Mouse (Mus musculus): ENCODE results near the gene Mrpl38. TPM values are rescaled to one million over a fixed set of nuclear protein-coding genes. Genes with fewer than 3 reads are reported as not detected.

Gene Mrpl38
- polyA plus RNA-seq, 1 experiment from 2014 or later: 48.8 TPM

DNA sequence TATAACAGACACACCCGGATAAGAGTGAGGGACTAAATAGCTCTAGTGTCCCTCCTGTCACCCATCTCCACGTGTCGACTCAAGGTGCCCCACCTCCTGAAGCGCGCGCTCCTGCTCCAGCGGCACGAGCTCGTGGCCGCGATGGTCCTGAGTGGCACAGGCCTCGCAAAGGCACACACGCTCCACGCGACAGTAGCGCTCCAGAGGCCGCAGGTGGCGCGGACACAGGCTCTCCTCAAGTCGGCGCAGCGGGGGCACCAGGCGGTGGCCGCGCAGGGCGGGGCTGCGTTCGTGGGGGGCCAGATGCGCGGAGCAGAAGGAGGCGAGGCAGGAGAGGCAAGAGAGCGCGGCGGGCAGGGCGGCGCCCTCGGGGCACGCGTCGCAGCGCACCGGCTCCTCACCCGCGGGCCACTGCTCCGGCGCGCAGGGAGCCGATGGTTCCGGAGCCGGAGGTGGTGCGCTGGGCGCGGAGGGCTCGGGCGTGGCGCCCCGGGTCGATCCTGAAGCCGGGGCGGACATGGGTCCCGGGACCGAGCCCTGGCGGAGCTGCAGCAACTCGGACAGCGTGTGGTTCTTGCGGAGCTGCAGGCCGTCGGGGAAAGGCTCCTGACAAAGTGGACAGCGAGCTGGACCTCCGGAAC is 29.1 kb downstream of the Mrpl38 start:
- Histone ChIP-seq H3K27me3 (peaks cover 68% of the 10 kb centered on the region), H3K4me2 (peak overlapping the region; percentile 72), H3K9ac (peak overlapping the region; percentile 23; the same call in 1 of the 2 replicates), H3K36me3 (replicated peaks) (no peaks in the 10 kb centered on the region), H3K27ac (replicated peaks) (no peak overlapping the region), H3K9me3 (replicated peaks) (no peaks in the 10 kb centered on the region), H3K4me1 (replicated peaks) (peaks cover 51% of the 10 kb centered on the region), H3K4me3 (replicated peaks) (peak overlapping the region; percentile 56)
- ATAC-seq (ENCODE audit: insufficient read depth): no peak
- under 1% methylated on average over 70 of the region's 70 CpGs for WGBS (ENCODE audit: insufficient replicate concordance)

DNA sequence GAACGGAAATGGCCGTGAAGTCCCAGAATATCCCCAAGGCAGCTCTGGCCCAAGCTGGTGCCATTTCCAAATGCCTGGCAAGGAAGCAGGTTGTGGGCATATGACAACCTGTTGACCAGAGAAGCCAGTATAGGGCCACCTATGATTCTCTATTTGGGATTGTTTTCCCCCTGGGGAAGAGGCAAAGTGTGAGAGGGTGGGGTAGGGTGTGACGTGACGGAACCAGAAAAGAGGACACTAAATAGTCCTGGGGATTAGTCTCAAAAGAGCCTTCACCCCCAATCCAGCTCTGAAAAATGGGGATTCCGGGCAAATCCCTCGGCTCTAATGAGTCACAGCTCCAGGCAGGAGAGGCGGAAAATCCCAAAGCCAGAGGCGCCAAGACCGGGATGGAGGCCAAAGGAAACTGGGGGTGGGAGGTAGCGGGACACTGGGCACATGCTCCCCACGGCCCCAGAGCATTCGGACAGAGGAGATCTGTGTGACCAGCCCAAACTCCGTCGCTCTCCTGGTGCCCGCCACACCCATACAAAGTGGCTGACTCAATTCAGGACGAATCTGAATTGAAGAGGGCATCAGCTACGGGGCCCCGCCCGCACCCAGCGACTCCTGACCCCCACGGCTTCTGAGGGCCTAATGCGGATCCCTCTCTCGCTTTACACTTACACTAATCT is 30.1 kb downstream of the Mrpl38 start:
- H3K4me1 ChIP-seq (replicated peaks): peaks cover 61% of the 10 kb centered on the region
- H3K4me3 ChIP-seq (replicated peaks): peak overlapping the region; percentile 56
- ATAC-seq (ENCODE audit: insufficient read depth): no peak

DNA sequence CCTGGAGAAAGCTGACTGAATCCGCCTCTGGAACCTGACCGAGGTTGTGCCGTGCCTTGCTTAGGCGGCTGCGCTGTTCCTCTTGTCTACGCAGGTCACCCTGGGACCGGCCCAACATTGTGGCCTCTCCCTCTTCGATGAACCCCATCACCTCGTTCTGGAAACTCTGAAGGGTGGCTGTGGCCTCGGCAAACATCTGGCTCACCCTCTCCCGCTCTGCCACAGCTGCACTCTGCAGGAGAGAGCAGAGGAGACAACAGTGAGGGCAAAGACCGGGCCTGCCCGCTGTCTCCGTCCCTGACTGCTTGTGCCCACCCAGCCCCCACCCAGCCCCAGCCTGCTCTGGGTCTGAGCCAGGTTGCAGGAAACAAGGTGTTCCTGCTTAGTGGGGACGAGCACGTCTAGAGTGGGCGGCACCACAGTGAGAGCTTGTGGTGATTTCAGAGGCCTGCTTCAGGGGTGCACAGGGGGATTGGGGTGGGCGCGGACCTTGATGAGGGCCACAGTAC is 30.8 kb downstream of the Mrpl38 start:
- peaks cover 66% of the 10 kb centered on the region for H3K4me1 ChIP-seq (replicated peaks)
- no peaks in the 10 kb centered on the region for H3K36me3 ChIP-seq (replicated peaks)
- H3K4me3 ChIP-seq (replicated peaks): no peak overlapping the region
- ATAC-seq (ENCODE audit: insufficient read depth): no peak
- H3K9ac ChIP-seq: no peak overlapping the region
- peak overlapping the region; percentile 72 for H3K4me2 ChIP-seq
- no peak overlapping the region for H3K27ac ChIP-seq (replicated peaks)
- H3K27me3 ChIP-seq: peaks cover 68% of the 10 kb centered on the region
- 55% methylated on average over 19 of the region's 19 CpGs for WGBS (ENCODE audit: insufficient replicate concordance)
- H3K9me3 ChIP-seq (replicated peaks): no peaks in the 10 kb centered on the region

More for the DNA sequence above, 30.1 kb downstream of the Mrpl38 start:
- Histone ChIP-seq H3K27ac (replicated peaks) (no peak overlapping the region), H3K9me3 (replicated peaks) (no peaks in the 10 kb centered on the region), H3K36me3 (replicated peaks) (no peaks in the 10 kb centered on the region), H3K4me2 (peak overlapping the region; percentile 72), H3K9ac (no peak overlapping the region), H3K27me3 (peaks cover 68% of the 10 kb centered on the region)
- WGBS (ENCODE audit: insufficient replicate concordance): 23% methylated on average over 23 of the region's 23 CpGs

DNA sequence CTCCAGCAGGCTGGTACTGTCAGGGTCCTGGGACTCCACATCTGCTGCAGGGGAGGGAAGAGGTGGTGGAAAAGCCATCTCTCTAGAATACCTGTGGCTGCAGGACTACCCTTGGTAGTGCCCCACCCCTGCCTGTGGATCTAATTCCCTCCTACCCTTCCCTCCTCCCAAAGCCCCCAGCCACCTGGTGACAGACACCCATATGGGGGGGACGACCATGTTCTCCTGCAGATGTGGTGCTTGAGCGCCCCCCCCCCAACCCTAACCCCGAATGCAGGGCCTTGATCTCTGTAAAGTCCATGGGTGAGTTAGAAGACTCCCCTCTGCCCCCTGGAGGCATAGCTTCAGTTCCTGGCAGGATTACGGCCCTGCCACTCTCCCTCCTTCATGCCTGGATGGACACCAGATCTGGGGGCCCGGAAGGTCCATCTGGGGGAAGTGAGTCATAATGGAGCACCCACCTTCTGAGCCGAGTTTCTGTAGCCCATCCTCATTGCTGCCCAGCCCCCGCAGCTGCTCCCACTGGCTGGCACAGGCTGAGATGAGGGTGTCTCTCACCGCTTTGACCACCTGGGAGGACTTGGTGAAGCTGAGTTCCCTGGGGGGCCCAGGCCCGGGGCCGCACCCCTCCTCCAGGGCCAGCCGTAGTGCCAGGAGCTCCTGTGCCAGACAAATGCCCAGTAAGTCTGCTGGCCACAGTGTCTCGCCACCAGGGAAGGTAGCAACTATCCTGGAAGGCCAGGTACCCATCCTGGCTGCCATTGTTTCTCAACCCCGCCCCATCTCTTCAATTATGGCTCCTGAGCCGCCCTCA is 31.5 kb downstream of the Mrpl38 start:
- no peak overlapping the region for H3K9ac ChIP-seq
- H3K27ac ChIP-seq (replicated peaks): no peak overlapping the region
- H3K9me3 ChIP-seq (replicated peaks): no peaks in the 10 kb centered on the region
- no peaks in the 10 kb centered on the region for H3K36me3 ChIP-seq (replicated peaks)
- ATAC-seq (ENCODE audit: insufficient read depth): no peak
- WGBS (ENCODE audit: insufficient replicate concordance): 38% methylated on average over 14 of the region's 14 CpGs
- H3K27me3 ChIP-seq: peaks cover 66% of the 10 kb centered on the region
- H3K4me3 ChIP-seq (replicated peaks): no peak overlapping the region
- no peak overlapping the region for H3K4me2 ChIP-seq
- peaks cover 69% of the 10 kb centered on the region for H3K4me1 ChIP-seq (replicated peaks)

DNA sequence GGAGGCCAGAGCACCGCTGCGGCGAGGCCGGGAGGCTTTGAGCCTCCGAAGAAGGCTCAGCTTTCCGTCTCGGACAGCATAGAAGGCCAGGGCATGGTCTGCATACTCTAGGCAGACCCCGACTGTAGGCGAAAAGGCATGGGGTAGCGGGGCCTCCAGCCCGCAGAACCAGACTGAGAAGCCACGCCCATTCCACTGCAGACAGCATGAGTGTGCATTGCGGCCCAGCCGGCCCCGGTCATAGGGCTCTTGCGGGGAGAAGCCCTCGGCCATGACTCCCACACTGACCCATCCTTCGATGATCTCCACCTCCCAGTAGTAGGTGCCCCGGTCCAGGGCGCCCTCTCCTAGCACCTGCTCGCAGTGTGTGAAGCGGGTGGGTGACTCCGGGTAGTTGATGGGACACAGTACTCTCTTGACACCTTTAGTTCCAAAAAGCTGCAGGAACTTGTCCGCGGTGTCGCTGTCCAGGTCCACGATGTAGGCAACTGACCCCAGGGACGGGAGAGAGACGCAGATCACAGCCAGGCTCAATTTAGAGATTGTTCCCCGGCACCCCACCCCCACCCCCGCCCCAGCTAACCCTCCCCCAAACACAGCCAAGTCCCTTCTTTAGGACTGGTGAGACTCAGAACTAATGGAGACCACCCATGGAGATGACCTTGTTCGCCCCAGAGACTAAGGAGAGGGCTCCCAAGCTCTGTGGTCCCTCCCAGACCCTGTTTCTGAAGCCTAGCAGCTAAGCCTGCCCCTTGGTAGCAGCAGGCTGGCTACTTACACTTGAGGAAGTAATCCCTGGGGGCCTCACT is 32.3 kb downstream of the Mrpl38 start:
- no peak for ATAC-seq (ENCODE audit: insufficient read depth)
- no peak overlapping the region for H3K9ac ChIP-seq
- peak overlapping the region; percentile 35 for H3K4me2 ChIP-seq
- peaks cover 58% of the 10 kb centered on the region for H3K27me3 ChIP-seq
- WGBS (ENCODE audit: insufficient replicate concordance): 25% methylated on average over 32 of the region's 32 CpGs
- no peak overlapping the region for H3K4me3 ChIP-seq (replicated peaks)
- H3K27ac ChIP-seq (replicated peaks): no peak overlapping the region
- H3K4me1 ChIP-seq (replicated peaks): peaks cover 77% of the 10 kb centered on the region
- H3K9me3 ChIP-seq (replicated peaks): no peaks in the 10 kb centered on the region
- H3K36me3 ChIP-seq (replicated peaks): no peaks in the 10 kb centered on the region

DNA sequence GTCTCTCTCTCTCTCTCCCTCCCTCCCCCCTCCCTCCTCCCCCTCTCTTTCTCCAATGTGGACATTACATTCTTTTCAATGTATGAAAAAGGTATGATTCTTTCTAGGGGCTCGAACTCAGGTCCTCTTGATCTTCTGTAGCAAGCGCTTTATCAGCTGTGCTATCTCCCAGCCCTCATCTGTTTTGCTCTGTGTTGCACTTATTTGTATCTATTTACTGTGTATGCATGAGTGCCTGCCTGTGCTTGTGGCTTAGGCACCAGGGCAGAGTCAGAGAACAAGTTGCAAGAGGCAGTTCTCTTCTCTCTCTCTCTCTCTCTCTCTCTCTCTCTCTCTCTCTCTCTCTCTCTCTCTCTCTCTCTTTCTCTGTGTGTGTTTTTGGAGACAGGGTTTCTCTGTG is 33.6 kb downstream of the Mrpl38 start:
- WGBS (ENCODE audit: insufficient replicate concordance): 61% methylated on average over 2 of the region's 2 CpGs

DNA sequence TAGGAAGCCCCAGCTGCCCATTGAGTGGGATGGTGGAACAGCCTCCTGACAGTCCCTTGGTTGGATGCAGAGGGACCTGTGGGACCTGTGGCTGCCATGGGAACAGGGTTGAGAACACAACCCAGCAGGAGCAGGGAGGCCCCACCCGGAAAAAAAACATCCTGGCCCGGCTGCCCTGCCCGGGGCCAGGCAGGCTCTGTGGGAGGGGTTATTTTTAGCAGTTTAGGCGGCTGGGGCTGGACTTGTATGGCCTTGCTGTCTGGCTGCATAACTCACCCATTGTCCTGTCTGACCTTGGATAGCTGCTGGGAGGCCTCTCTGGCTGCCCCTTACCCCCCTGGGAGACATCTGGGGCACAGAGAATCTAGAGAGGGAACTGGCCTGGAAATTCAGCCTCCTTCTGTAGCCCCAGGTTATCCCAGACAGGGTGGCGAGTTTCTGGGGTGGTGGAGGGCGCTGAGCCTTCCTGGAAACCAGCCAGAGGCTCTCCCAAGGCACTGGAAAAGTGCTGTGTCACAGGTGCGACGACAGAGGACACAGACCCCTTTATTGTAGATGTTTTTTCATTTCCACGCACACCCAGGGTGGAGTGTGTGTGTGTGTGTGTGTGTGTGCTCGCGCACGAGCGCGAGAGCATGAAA is 34.5 kb downstream of the Mrpl38 start:
- peaks cover 36% of the 10 kb centered on the region for H3K27me3 ChIP-seq
- no peak overlapping the region for H3K9ac ChIP-seq
- peaks cover 83% of the 10 kb centered on the region for H3K4me1 ChIP-seq (replicated peaks)
- H3K9me3 ChIP-seq (replicated peaks): no peaks in the 10 kb centered on the region
- WGBS (ENCODE audit: insufficient replicate concordance): 36% methylated on average over 14 of the region's 14 CpGs
- H3K36me3 ChIP-seq (replicated peaks): no peaks in the 10 kb centered on the region
- H3K4me2 ChIP-seq: no peak overlapping the region
- peak overlapping the region; percentile 62 for H3K27ac ChIP-seq (replicated peaks)
- peak; percentile 57 for ATAC-seq (ENCODE audit: insufficient read depth)
- H3K4me3 ChIP-seq (replicated peaks): no peak overlapping the region

More for the DNA sequence above, 33.6 kb downstream of the Mrpl38 start:
- H3K9me3 ChIP-seq (replicated peaks): no peaks in the 10 kb centered on the region
- H3K4me2 ChIP-seq: no peak overlapping the region
- H3K9ac ChIP-seq: no peak overlapping the region
- no peak overlapping the region for H3K27ac ChIP-seq (replicated peaks)
- no peak for ATAC-seq (ENCODE audit: insufficient read depth)
- no peak overlapping the region for H3K4me3 ChIP-seq (replicated peaks)
- H3K27me3 ChIP-seq: peaks cover 45% of the 10 kb centered on the region
- peaks cover 83% of the 10 kb centered on the region for H3K4me1 ChIP-seq (replicated peaks)
- no peaks in the 10 kb centered on the region for H3K36me3 ChIP-seq (replicated peaks)

DNA sequence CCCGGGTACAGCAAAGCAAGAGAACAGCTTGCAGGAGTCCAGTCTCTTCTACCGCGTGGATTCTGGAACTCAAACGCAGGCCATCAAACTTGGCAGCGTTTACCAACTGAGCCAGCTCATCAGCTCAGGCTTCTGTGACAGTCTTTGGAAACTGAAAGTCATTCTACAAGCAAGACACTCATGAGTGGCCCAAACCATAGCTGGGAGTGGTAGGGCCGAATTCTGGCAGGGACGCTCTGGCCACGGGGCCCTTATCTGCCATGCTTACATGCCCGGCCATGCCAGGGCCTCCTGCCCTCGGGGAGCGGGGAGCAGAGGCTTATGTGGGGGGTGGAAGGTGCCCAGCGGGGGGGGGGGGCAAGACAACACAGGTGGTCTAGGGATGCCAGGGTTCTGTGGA is 35.1 kb downstream of the Mrpl38 start:
- WGBS (ENCODE audit: insufficient replicate concordance): 58% methylated on average over 12 of the region's 12 CpGs
- H3K4me3 ChIP-seq (replicated peaks): no peak overlapping the region
- no peak overlapping the region for H3K9ac ChIP-seq
- peak overlapping the region; percentile 62; the same call in 1 of the 2 replicates for H3K27ac ChIP-seq (replicated peaks)
- no peak for ATAC-seq (ENCODE audit: insufficient read depth)
- peaks cover 30% of the 10 kb centered on the region for H3K27me3 ChIP-seq
- no peaks in the 10 kb centered on the region for H3K36me3 ChIP-seq (replicated peaks)
- H3K9me3 ChIP-seq (replicated peaks): no peaks in the 10 kb centered on the region
- peaks cover 82% of the 10 kb centered on the region for H3K4me1 ChIP-seq (replicated peaks)
- no peak overlapping the region for H3K4me2 ChIP-seq

DNA sequence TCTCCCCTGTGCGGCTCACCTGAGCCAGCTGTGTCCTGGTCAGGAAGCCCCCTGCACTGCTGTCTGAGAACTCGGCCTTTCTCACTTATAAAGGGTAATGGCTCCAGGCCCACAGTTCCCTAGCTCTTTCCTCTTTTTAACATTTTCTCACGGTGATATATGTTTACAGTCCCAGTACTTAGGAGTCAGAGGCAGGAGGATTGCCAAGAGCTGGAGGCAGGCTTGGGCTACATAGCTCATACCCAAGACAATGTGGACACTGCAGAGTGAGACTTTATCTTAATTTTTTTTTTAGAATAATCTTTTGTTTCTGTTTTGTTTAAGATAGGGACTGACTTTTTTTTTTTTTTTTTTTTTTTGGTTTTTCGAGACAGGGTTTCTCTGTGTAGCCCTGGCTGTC is 36.2 kb downstream of the Mrpl38 start:
- WGBS (ENCODE audit: insufficient replicate concordance): 32% methylated on average over 4 of the region's 4 CpGs
- Histone ChIP-seq H3K4me3 (replicated peaks) (no peak overlapping the region), H3K36me3 (replicated peaks) (no peaks in the 10 kb centered on the region), H3K27me3 (peaks cover 19% of the 10 kb centered on the region), H3K9me3 (replicated peaks) (no peaks in the 10 kb centered on the region), H3K4me2 (no peak overlapping the region), H3K27ac (replicated peaks) (peak overlapping the region; percentile 55; the same call in 1 of the 2 replicates), H3K9ac (no peak overlapping the region), H3K4me1 (replicated peaks) (peaks cover 77% of the 10 kb centered on the region)
- ATAC-seq (ENCODE audit: insufficient read depth): no peak

DNA sequence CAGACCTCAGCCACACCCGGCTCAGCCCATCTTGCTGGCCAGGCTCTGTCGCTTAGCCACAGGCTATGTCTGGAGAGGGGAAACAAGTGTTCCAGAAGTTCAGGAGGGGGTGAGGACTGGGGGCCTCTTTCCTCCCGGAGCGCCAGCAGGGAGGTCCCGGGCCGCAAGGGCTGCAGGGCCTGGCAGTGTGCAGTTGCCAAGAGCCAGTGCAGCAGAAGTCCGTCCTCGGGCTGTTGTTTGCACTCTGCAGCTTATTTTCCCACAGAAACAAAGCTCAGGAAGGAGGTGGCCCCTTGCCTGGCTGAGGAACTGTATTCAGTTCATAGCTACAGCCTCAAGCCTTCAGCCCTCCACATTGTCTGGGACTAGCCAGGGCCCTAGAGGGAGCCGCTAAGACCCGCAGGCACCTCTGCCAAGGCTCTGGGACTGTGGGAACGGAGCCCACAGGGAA is 36.7 kb downstream of the Mrpl38 start:
- no peaks in the 10 kb centered on the region for H3K36me3 ChIP-seq (replicated peaks)
- H3K4me3 ChIP-seq (replicated peaks): no peak overlapping the region
- H3K9ac ChIP-seq: no peak overlapping the region
- 22% methylated on average over 11 of the region's 11 CpGs for WGBS (ENCODE audit: insufficient replicate concordance)
- no peaks in the 10 kb centered on the region for H3K9me3 ChIP-seq (replicated peaks)
- H3K27me3 ChIP-seq: peaks cover 14% of the 10 kb centered on the region
- H3K27ac ChIP-seq (replicated peaks): peak overlapping the region; percentile 55
- H3K4me1 ChIP-seq (replicated peaks): peaks cover 72% of the 10 kb centered on the region
- ATAC-seq (ENCODE audit: insufficient read depth): no peak
- peak overlapping the region; percentile 21; the same call in 1 of the 2 replicates for H3K4me2 ChIP-seq

All from liver, embryonic 15.5 days (tissue).